Mouse (Mus musculus): ENCODE results near the gene Safb.

Gene Safb

DNA sequence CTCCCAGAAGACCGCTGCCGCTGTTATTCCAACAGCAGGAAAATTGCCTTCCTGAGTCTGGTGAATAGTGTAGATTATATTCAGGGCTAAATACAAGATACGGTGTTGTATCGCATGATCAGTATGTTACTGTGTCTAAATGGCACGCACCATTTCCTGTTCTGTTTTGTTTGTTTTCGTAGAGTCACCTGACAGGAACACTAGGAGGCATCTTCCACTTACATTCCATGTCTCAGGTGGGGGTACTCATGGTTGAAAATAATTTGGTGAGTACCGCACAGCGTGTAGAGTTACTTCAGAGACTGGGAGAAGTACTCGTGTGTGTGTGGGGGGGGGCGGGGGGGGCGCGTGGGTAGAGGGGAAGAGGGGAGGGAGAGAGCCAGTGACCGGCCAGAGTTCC lies 62.9 kb downstream of the Safb start:
- DNase-seq (ENCODE audit: low spot score in 2 of 2), result no peak

- DNase-seq (ENCODE audit: low spot score in 2 of 2), result no peak
Measured at GRCm38 (mm10) chr17:56651801-56652200, 67.2 kb downstream of the Safb start.

DNA sequence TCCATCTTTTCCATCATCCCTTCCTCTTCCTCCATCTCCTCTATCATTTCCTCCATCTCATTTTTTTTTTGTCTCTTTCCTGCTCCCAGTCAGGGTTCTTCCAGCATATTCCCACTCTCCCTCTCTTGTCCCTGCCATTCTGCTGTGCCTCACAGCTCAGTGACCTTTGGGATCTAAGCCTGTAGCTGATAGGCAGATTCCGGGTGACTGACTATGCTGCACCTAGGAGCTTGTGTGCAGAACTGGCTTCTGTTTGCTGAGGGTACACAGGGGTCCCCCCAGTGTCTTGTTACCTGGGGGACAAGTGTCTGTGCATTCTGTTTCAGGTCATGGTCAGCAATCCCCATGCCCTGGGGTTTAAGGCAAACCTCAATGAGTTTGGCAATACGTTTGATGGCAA lies 70.1 kb downstream of the Safb start:
- DNase-seq (ENCODE audit: low spot score in 2 of 2), result no peak

DNA sequence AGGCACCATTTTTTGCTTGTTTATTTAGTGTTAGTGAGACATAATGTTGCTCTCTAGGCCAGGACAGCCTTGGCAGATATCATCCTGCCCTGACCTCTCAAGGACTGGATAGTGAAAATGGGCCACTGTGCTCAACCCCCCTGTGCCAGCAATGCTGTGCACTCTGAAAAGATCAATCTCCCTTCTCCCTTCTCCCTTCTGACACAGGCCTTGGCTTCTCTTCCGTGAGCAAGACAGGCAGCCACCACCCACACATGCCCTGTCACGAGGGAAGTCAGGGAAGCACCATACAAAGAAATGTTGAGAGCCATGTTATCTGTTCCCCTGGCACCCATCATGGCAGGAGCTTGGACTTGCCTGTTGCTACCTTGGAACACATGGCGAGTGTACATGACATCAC lies 70.7 kb downstream of the Safb start:
- no peak for DNase-seq (ENCODE audit: low spot score in 2 of 2)

All from thymus, postnatal 10 days (tissue).